Mouse (Mus musculus): Measurements from ENCODE around the gene Ugdh.

The Ugdh gene

GRCm38 (mm10) chr5:65434471-65435362 is 1.0 kb downstream of the Ugdh start:
- in situ Hi-C loops (cut with MboI; ENCODE audit: unreplicated experiment in 2 of 2), result no loop called here

- in situ Hi-C loops (cut with MboI; ENCODE audit: unreplicated experiment in 2 of 2), result no loop called here
Observed at GRCm38 (mm10) chr5:65429441-65429840, 6.3 kb downstream of the Ugdh start.

- in situ Hi-C loops (cut with MboI; ENCODE audit: unreplicated experiment in 2 of 2), result no loop called here
Observed at GRCm38 (mm10) chr5:65428321-65428720, 7.4 kb downstream of the Ugdh start.

- in situ Hi-C loops (cut with MboI; ENCODE audit: unreplicated experiment in 2 of 2), result no loop called here
Observed at GRCm38 (mm10) chr5:65425251-65425650, 10.5 kb downstream of the Ugdh start.

- in situ Hi-C loops (cut with MboI; ENCODE audit: unreplicated experiment in 2 of 2), result loop anchor here in 1 of 2 experiments (25.0 kb wide), 1 partner anchor 538 kb away; no protein-coding TSS in a partner anchor
Observed at GRCm38 (mm10) chr5:65424215-65424614, 11.5 kb downstream of the Ugdh start.

GRCm38 (mm10) chr5:65422803-65423202 is 12.9 kb downstream of the Ugdh start:
- in situ Hi-C loops (cut with MboI; ENCODE audit: unreplicated experiment in 2 of 2), result loop anchor here in 1 of 2 experiments (25.0 kb wide), 1 partner anchor 539 kb away; no protein-coding TSS in a partner anchor

- in situ Hi-C loops (cut with MboI; ENCODE audit: unreplicated experiment in 2 of 2), result loop anchor here in 1 of 2 experiments (25.0 kb wide), 1 partner anchor 541 kb away; no protein-coding TSS in a partner anchor
Observed at GRCm38 (mm10) chr5:65420822-65421221, 14.9 kb downstream of the Ugdh start.

GRCm38 (mm10) chr5:65419136-65419535 is 16.6 kb downstream of the Ugdh start:
- in situ Hi-C loops (cut with MboI; ENCODE audit: unreplicated experiment in 2 of 2), result loop anchor here in 1 of 2 experiments (25.0 kb wide), 1 partner anchor 543 kb away; no protein-coding TSS in a partner anchor

GRCm38 (mm10) chr5:65415653-65416458 is 19.9 kb downstream of the Ugdh start:
- in situ Hi-C loops (cut with MboI; ENCODE audit: unreplicated experiment in 2 of 2), result loop anchor here in 1 of 2 experiments (25.0 kb wide), 1 partner anchor 546 kb away; no protein-coding TSS in a partner anchor

- in situ Hi-C loops (cut with MboI; ENCODE audit: unreplicated experiment in 2 of 2), result loop anchor here (5.0 to 25.0 kb wide), 4 partner anchors 114 to 554 kb away; partner anchors contain the start of gene Pds5a (in 1 of the 2)
Observed at GRCm38 (mm10) chr5:65407989-65408388, 27.8 kb downstream of the Ugdh start.

- in situ Hi-C loops (cut with MboI; ENCODE audit: unreplicated experiment in 2 of 2), result loop anchor here in 1 of 2 experiments (5.0 to 25.0 kb wide), 2 partner anchors 121 to 561 kb away; no protein-coding TSS in a partner anchor
Observed at GRCm38 (mm10) chr5:65401251-65401994, 34.3 kb downstream of the Ugdh start.

- in situ Hi-C loops (cut with MboI; ENCODE audit: unreplicated experiment in 2 of 2), result loop anchor here (5.0 to 25.0 kb wide), 5 partner anchors 57 to 1618 kb away; partner anchors contain the start of gene Rfc1 (in 1 of the 2)
Observed at GRCm38 (mm10) chr5:65394425-65394824, 41.3 kb downstream of the Ugdh start.

- in situ Hi-C loops (cut with MboI; ENCODE audit: unreplicated experiment in 2 of 2), result loop anchor here (5.0 to 25.0 kb wide), 5 partner anchors 54 to 1621 kb away; partner anchors contain the start of gene Rfc1 (in 1 of the 2)
Observed at GRCm38 (mm10) chr5:65391753-65392152, 44.0 kb downstream of the Ugdh start.

GRCm38 (mm10) chr5:65390648-65391644 is 44.8 kb downstream of the Ugdh start, which contains the start of the genes Rpl9 and Lias:
Gene Rpl9 (minus strand): TSS chr5:65391444.
Gene Lias (plus strand): TSS chr5:65391497.
- in situ Hi-C loops (cut with MboI; ENCODE audit: unreplicated experiment in 2 of 2), result loop anchor here (5.0 to 25.0 kb wide), 5 partner anchors 54 to 1621 kb away; partner anchors contain the start of gene Rfc1 (in 1 of the 2)

GRCm38 (mm10) chr5:65387008-65387867 is 48.5 kb downstream of the Ugdh start:
- in situ Hi-C loops (cut with MboI; ENCODE audit: unreplicated experiment in 2 of 2), result loop anchor here in 1 of 2 experiments (25.0 kb wide), 2 partner anchors 850 to 1625 kb away; no protein-coding TSS in a partner anchor

GRCm38 (mm10) chr5:65385704-65386103 is 50.0 kb downstream of the Ugdh start:
- in situ Hi-C loops (cut with MboI; ENCODE audit: unreplicated experiment in 2 of 2), result loop anchor here in 1 of 2 experiments (25.0 kb wide), 2 partner anchors 852 to 1627 kb away; no protein-coding TSS in a partner anchor

- in situ Hi-C loops (cut with MboI; ENCODE audit: unreplicated experiment in 2 of 2), result loop anchor here in 1 of 2 experiments (25.0 kb wide), 2 partner anchors 863 to 1638 kb away; no protein-coding TSS in a partner anchor
Observed at GRCm38 (mm10) chr5:65374746-65375145, 61.0 kb downstream of the Ugdh start.
